Mouse (Mus musculus) CH12.LX (cell line): ENCODE results near the gene Bcl2l11. TPM values are rescaled to one million over a fixed set of nuclear protein-coding genes. Genes with fewer than 3 reads are reported as not detected.

ENCODE experiments used
- DNase-seq: peaks from one replicate; pipeline ENCODE4 v3.0.0-alpha.2; 2013; ENCODE audit errors: extremely low read depth
- H3K27ac ChIP-seq: 2 replicates; pipeline ENCODE4 v1.5.1; 2012; ENCODE audit warnings: low read depth, mild to moderate bottlenecking, control low read depth, moderate library complexity; ENCODE audit not compliant: insufficient read depth
- H3K27me3 ChIP-seq: replicated peaks from 2 replicates; pipeline ENCODE3; 2012; ENCODE audit warnings: inconsistent platforms
- H3K36me3 ChIP-seq, 2 experiments: replicated peaks in 1 of 2; 2 replicates each; pipeline versions ENCODE3 to v1.6.1; 2012; ENCODE audit warnings: inconsistent platforms in 1 of 2, low read length in 1 of 2, mild to moderate bottlenecking in 1 of 2, mixed read lengths in 1 of 2, moderate library complexity in 1 of 2; ENCODE audit not compliant: control insufficient read depth in 1 of 2, insufficient read depth in 1 of 2
- H3K4me1 ChIP-seq, 2 experiments: 2 replicates each; pipeline ENCODE4 v1.6.1; 2012; ENCODE audit warnings: inconsistent platforms in 1 of 2, moderate library complexity in 1 of 2; ENCODE audit not compliant: insufficient read depth in 2 of 2, control insufficient read depth in 1 of 2
- H3K4me2 ChIP-seq: 2 replicates; pipeline ENCODE4 v1.6.1; 2012; ENCODE audit warnings: low read depth, mild to moderate bottlenecking, control low read depth; ENCODE audit not compliant: poor library complexity, insufficient read depth, severe bottlenecking
- H3K4me3 ChIP-seq, 3 experiments: fragments of 150-350 bp in 1 of 3; sonication (generic) in 1 of 3; replicated peaks in 1 of 3; 2 replicates each; pipeline versions ENCODE3 to v1.5.1; 2011 to 2012; ENCODE audit warnings: low read depth in 2 of 3, low read length in 2 of 3, mild to moderate bottlenecking in 2 of 3, moderate library complexity in 2 of 3, control low read depth in 1 of 3, improper control_type of control experiment in 1 of 3, inconsistent platforms in 1 of 3, mixed read lengths in 1 of 3; ENCODE audit not compliant: poor library complexity in 1 of 3
- H3K79me2 ChIP-seq: replicated peaks from 2 replicates; pipeline ENCODE4 v1.6.1; 2012; ENCODE audit warnings: mild to moderate bottlenecking, moderate library complexity; ENCODE audit not compliant: control insufficient read depth, poor library complexity, insufficient read depth, severe bottlenecking; ENCODE audit errors: extremely low read depth
- H3K9ac ChIP-seq: 2 replicates; pipeline ENCODE4 v1.6.1; 2012; ENCODE audit warnings: low read depth, mild to moderate bottlenecking, control low read depth, moderate library complexity; ENCODE audit not compliant: insufficient read depth
- H3K9me3 ChIP-seq: replicated peaks from 2 replicates; pipeline ENCODE3; 2012; ENCODE audit warnings: low read length, inconsistent platforms, mixed read lengths
- BHLHE40 ChIP-seq: IDR thresholded peaks from 2 replicates; pipeline ENCODE4 v1.6.1; 2011; ENCODE audit warnings: mild to moderate bottlenecking, low read depth, low read length, improper control_type of control experiment
- CHD1 ChIP-seq: IDR thresholded peaks from 2 replicates; pipeline ENCODE4 v1.6.1; 2012; ENCODE audit warnings: low read depth, low read length, improper control_type of control experiment, inconsistent platforms
- CHD2 ChIP-seq: IDR thresholded peaks from 2 replicates; pipeline ENCODE4 v1.6.1; 2011; ENCODE audit warnings: low read length, improper control_type of control experiment
- E2F4 ChIP-seq: IDR thresholded peaks from 2 replicates; pipeline ENCODE4 v1.6.1; 2011; ENCODE audit warnings: low read depth, low read length, improper control_type of control experiment; ENCODE audit not compliant: insufficient replicate concordance
- ELF1 ChIP-seq: IDR thresholded peaks from 2 replicates; pipeline ENCODE4 v1.6.1; 2014; ENCODE audit warnings: low read depth, mild to moderate bottlenecking, inconsistent platforms, low read length, improper control_type of control experiment
- EP300 ChIP-seq: IDR thresholded peaks from 2 replicates; pipeline ENCODE4 v1.6.1; 2011; ENCODE audit warnings: low read length, improper control_type of control experiment
- GABPA ChIP-seq: IDR thresholded peaks from 2 replicates; pipeline ENCODE4 v1.6.1; 2012; ENCODE audit warnings: low read depth, low read length, improper control_type of control experiment, inconsistent platforms; ENCODE audit not compliant: insufficient replicate concordance
- IRF4 ChIP-seq: IDR thresholded peaks from 2 replicates; pipeline ENCODE4 v1.6.1; 2014; ENCODE audit warnings: low read depth, mild to moderate bottlenecking, inconsistent platforms, low read length, improper control_type of control experiment
- JUN ChIP-seq: IDR thresholded peaks from 2 replicates; pipeline ENCODE4 v1.6.1; 2011; ENCODE audit warnings: low read depth, mild to moderate bottlenecking, low read length, improper control_type of control experiment, moderate library complexity; ENCODE audit not compliant: insufficient read depth
- JUND ChIP-seq: conservative IDR thresholded peaks from 2 replicates; pipeline ENCODE4 v1.6.1; 2011; ENCODE audit warnings: low read depth, low read length, improper control_type of control experiment
- KAT2A ChIP-seq: IDR thresholded peaks from 2 replicates; pipeline ENCODE4 v1.6.1; 2012; ENCODE audit warnings: low read length, improper control_type of control experiment, inconsistent platforms; ENCODE audit not compliant: insufficient replicate concordance
- MAFK ChIP-seq: IDR thresholded peaks from 2 replicates; pipeline ENCODE4 v1.6.1; 2011; ENCODE audit warnings: low read length, improper control_type of control experiment; ENCODE audit not compliant: insufficient replicate concordance
- MAX ChIP-seq: IDR thresholded peaks from 2 replicates; pipeline ENCODE4 v1.6.1; 2011; ENCODE audit warnings: low read length, improper control_type of control experiment
- MAZ ChIP-seq: IDR thresholded peaks from 2 replicates; pipeline ENCODE4 v1.6.1; 2012; ENCODE audit warnings: low read depth, mild to moderate bottlenecking, inconsistent platforms, low read length, improper control_type of control experiment, moderate library complexity
- MEF2A ChIP-seq: IDR thresholded peaks from 2 replicates; pipeline ENCODE4 v1.6.1; 2014; ENCODE audit warnings: low read depth, mild to moderate bottlenecking, inconsistent platforms, low read length, improper control_type of control experiment, borderline replicate concordance
- NRF1 ChIP-seq: IDR thresholded peaks from 2 replicates; pipeline ENCODE4 v1.6.1; 2014; ENCODE audit warnings: low read depth, mild to moderate bottlenecking, inconsistent platforms, low read length, improper control_type of control experiment, moderate library complexity
- PAX5 ChIP-seq: IDR thresholded peaks from 2 replicates; pipeline ENCODE4 v1.6.1; 2012; ENCODE audit warnings: low read length, inconsistent platforms, mixed read lengths
- SMC3 ChIP-seq: IDR thresholded peaks from 2 replicates; pipeline ENCODE4 v1.6.1; 2011; ENCODE audit warnings: low read depth, low read length, improper control_type of control experiment
- TBP ChIP-seq: conservative IDR thresholded peaks from 2 replicates; pipeline ENCODE4 v1.6.1; 2011; ENCODE audit warnings: low read depth, low read length, improper control_type of control experiment
- TCF12 ChIP-seq: IDR thresholded peaks from 2 replicates; pipeline ENCODE4 v1.6.1; 2014; ENCODE audit warnings: low read depth, mild to moderate bottlenecking, inconsistent platforms, low read length, improper control_type of control experiment
- UBTF ChIP-seq: IDR thresholded peaks from 2 replicates; pipeline ENCODE4 v1.6.1; 2012; ENCODE audit warnings: low read depth, mild to moderate bottlenecking, inconsistent platforms, low read length, improper control_type of control experiment, moderate library complexity
- USF1 ChIP-seq: IDR thresholded peaks from 2 replicates; pipeline ENCODE4 v1.6.1; 2014; ENCODE audit warnings: low read depth, mild to moderate bottlenecking, inconsistent platforms, low read length, improper control_type of control experiment
- USF2 ChIP-seq: conservative IDR thresholded peaks from 2 replicates; pipeline ENCODE4 v1.6.1; 2011; ENCODE audit warnings: low read depth, low read length, improper control_type of control experiment
- ZC3H11A ChIP-seq: IDR thresholded peaks from 2 replicates; pipeline ENCODE4 v1.6.1; 2012; ENCODE audit warnings: low read depth, mild to moderate bottlenecking, inconsistent platforms, low read length, improper control_type of control experiment
- ZKSCAN1 ChIP-seq: IDR thresholded peaks from 2 replicates; pipeline ENCODE4 v1.6.1; 2012; ENCODE audit warnings: low read depth, inconsistent platforms, low read length, improper control_type of control experiment, borderline replicate concordance
- ZNF384 ChIP-seq: IDR thresholded peaks from 2 replicates; pipeline ENCODE4 v1.6.1; 2012; ENCODE audit warnings: low read depth, low read length, improper control_type of control experiment, inconsistent platforms
- dilution Hi-C: fragments of 300-500 bp; cut with MboI; formaldehyde crosslinking; loops from 2 replicates; pipeline ENCODE4 v1.14.3; 2020; ENCODE audit warnings: low sequenced_read_pairs; ENCODE audit not compliant: extremely low pct_unique_long_range_greater_than_20kb, extremely low pct_ligation_motif_present
- in situ Hi-C: fragments of 300-500 bp; cut with MboI; formaldehyde crosslinking; loops from 3 replicates; pipeline ENCODE4 v1.14.3; 2019; ENCODE audit warnings: low sequenced_read_pairs, low pct_ligation_motif_present, low pct_unique_long_range_greater_than_20kb, mixed read lengths
- polyA plus RNA-seq: library from polyadenylated mRNA; unstranded; fragments of >175 nt; gene quantifications from 2 replicates; pipeline ENCODE4 v1.2.1, GENCODE M21; 2012; ENCODE audit warnings: low read depth; ENCODE audit not compliant: insufficient read length
- total RNA-seq, 2 experiments: library from RNA; depleted of rRNA; stranded (reverse); fragments of 300-350 nt in 1 of 2; fragments of >200 nt in 1 of 2; gene quantifications; 2 replicates each; pipeline ENCODE4 v1.2.3; 2012 to 2014

The Bcl2l11 gene
- total and polyA plus RNA-seq, 3 experiments = 7.8 to 24.6 (median 11.6) TPM

- Histone ChIP-seq H3K9me3 (peaks cover 4% of the 10 kb centered on the region), H3K27me3 (peaks cover 6% of the 10 kb centered on the region), H3K79me2 (no peaks in the 10 kb centered on the region), H3K4me3 (no peak overlapping the region), H3K4me2 (no peak overlapping the region), H3K4me1 (peaks cover 30 to 71% of the 10 kb centered on the region in 2 experiments), H3K36me3 (no peaks in the 10 kb centered on the region), H3K27ac (no peak overlapping the region), H3K9ac (no peak overlapping the region)
- no peak for TF ChIP-seq E2F4
- TF ChIP-seq USF1 = no peak
- TF ChIP-seq NRF1 = no peak
- TF ChIP-seq GABPA = no peak
- no peak for TF ChIP-seq SMC3
- no peak for TF ChIP-seq KAT2A
- TF ChIP-seq ZKSCAN1 = no peak
- no peak for TF ChIP-seq UBTF
- TF ChIP-seq PAX5 = no peak
- no peak for TF ChIP-seq MAFK
- no peak for TF ChIP-seq JUND
- TF ChIP-seq CHD2 = no peak
- TF ChIP-seq EP300 = no peak
- no peak for TF ChIP-seq TBP
- TF ChIP-seq MAX = no peak
- TF ChIP-seq TCF12 = no peak
- no peak for TF ChIP-seq BHLHE40
- TF ChIP-seq MEF2A = no peak
- TF ChIP-seq MAZ = no peak
- DNase-seq = no peak
- in situ Hi-C loops = no loop called here
- dilution Hi-C loops = no loop called here
Observed at GRCm38 (mm10) chr2:128177241-128177661, 51.4 kb downstream of the Bcl2l11 start.

GRCm38 (mm10) chr2:128179126-128179807 is 53.4 kb downstream of the Bcl2l11 start:
- Histone ChIP-seq H3K27ac (no peak overlapping the region), H3K4me2 (no peak overlapping the region), H3K9me3 (no peaks in the 10 kb centered on the region), H3K9ac (no peak overlapping the region), H3K4me1 (peaks cover 30 to 61% of the 10 kb centered on the region in 2 experiments), H3K27me3 (peaks cover 6% of the 10 kb centered on the region), H3K36me3 (no peaks in the 10 kb centered on the region), H3K79me2 (no peaks in the 10 kb centered on the region), H3K4me3 (no peak overlapping the region)
- no peak for DNase-seq
- in situ Hi-C loops (no loop called here), dilution Hi-C loops (no loop called here)
- TF ChIP-seq JUN = no peak
- TF ChIP-seq GABPA = no peak
- TF ChIP-seq KAT2A = no peak
- no peak for TF ChIP-seq CHD1
- no peak for TF ChIP-seq USF2
- TF ChIP-seq ZNF384 = no peak
- no peak for TF ChIP-seq CHD2
- TF ChIP-seq USF1 = no peak
- no peak for TF ChIP-seq IRF4
- no peak for TF ChIP-seq ELF1
- TF ChIP-seq EP300 = no peak
- TF ChIP-seq SMC3 = no peak
- no peak for TF ChIP-seq MEF2A
- TF ChIP-seq ZC3H11A = no peak
